Mouse (Mus musculus) lung, adult 18-20 months (tissue): ENCODE data around the gene 1700007K13Rik.

Experiments
- DNase-seq, 2 experiments: peaks; one replicate each; pipeline ENCODE4 v3.0.0; 2022; ENCODE audit warnings: mixed read lengths in 2 of 2

1700007K13Rik gene

DNA sequence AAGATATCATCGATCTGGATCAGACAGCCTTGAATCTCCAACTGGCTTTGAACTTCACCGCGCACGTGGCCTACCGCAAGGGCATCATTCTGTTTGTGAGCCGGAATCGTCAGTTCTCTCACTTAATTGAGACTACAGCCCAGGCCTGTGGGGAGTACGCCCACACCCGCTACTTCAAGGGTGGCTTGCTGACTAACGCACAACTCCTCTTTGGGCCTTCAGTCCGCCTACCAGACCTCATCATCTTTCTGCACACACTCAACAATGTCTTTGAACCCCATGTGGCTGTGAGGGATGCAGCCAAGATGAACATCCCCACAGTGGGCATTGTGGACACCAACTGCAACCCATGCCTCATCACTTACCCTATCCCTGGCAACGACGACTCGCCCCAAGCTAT is 3.3 kb upstream of the 1700007K13Rik start:
- DNase-seq, result no peak

- no peak for DNase-seq
Measured at GRCm38 (mm10) chr2:28468486-28469225, 2.5 kb upstream of the 1700007K13Rik start.

- DNase-seq, result peak; percentile 79 to 86
Measured at GRCm38 (mm10) chr2:28467860-28468485, 1.8 kb upstream of the 1700007K13Rik start, which contains the start of gene Mrps2. Mrps2 (plus strand) TSS chr2:28468066.

DNA sequence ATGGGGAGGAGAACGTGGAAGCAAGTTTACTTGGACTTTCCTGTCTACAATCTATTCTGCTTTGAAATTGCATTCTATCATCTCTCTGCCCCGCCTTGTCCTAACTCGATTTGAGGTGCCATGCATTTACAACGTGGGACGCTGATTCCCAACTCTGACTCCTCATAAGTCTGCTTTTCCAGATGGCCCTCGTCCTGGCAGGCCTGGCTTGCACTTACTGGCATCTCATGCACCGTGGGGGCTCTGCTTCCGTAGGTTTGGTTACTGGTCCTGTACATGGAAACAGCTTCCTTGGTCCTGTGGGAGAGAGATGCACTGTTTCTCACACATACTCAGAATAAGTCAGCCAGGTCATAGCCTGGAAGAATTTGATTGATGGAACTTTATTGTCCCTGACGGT is 1.2 kb downstream of the 1700007K13Rik start:
- no peak for DNase-seq

- peak; percentile 62 to 72 for DNase-seq
Measured at GRCm38 (mm10) chr2:28463919-28464318, 2.2 kb downstream of the 1700007K13Rik start.

DNA sequence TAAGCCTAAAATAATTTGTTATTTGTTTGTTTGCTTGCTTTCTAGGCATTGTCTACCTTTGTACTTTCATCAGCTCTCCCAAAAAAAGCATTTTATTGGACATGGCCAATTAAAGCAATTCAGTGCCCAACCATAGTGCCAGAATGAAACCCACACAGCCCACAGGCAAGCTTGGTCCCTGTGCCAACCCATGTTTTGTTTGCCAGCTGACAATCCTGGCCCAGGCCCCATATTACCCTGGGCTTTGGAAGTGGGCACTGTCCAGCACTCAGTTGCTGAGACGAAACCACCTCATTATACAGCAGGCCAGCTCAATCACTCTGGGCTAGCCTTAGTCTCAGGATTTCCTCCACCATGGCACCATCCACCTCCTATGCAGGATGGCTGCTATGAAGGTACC is 9.5 kb downstream of the 1700007K13Rik start:
- DNase-seq, result no peak

DNA sequence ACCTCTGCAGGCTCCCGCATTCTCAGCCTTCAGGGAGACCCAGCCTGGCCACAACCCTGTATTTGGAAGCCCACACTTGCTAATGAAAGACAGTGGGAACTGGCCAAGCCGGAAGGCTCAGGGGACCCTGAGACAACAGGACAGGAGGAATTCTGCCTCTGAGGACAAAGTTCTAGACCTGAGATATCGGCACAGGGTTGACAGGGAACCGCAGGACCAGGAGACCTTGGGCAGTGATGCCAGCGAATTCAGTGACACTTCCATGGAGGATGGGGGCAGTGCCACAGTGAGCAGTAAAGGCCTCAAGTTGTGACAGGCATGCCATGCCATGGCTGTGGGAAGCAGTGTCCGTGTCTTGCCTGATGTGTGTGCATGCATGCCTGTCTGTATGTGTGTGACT is 12.6 kb downstream of the 1700007K13Rik start:
- DNase-seq, result no peak

DNA sequence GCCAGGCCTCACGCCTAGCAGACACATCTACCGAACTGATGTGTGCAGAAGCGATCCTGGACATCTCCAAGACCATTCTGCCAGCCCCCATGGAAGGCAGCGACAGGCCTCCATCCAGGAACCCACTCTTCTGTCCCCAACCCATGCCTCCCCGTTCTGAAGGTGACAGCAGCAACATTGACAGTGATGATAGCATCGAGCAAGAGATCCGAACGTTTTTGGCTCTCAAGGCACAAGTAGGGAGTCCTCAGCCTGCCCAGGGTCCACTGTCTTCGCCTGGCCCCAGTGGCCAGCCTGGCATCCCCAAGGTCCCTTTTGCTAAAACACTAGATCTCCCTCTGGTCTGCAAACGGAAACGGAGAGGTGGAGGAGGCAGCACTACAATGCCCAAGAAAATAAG is 14.5 kb downstream of the 1700007K13Rik start:
- no peak for DNase-seq

DNA sequence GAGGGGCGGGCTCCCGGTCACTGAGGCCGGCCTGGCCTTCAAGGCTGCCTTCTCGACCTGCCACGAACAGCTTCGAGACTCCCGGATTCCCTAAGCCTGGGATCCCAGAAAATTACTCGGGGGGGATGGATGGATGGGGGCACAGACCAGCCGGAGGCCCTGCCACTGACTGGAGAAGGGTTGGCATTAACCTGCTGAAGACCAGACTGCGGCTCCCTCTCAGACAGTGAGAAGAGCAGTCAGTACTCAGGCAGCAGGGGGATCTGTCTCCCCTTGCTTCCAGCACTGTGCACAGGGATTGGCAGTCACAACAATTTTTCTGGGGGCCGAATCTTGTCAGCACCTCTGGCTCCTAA is 18.8 kb downstream of the 1700007K13Rik start:
- DNase-seq, result no peak

GRCm38 (mm10) chr2:28446515-28447314 is 19.4 kb downstream of the 1700007K13Rik start, which contains the start of gene Ppp1r26:
Ppp1r26 (plus strand) TSS chr2:28446800.
- peak; percentile 42 to 48 for DNase-seq

GRCm38 (mm10) chr2:28446181-28446514 is 20.0 kb downstream of the 1700007K13Rik start:
- DNase-seq, result no peak

DNA sequence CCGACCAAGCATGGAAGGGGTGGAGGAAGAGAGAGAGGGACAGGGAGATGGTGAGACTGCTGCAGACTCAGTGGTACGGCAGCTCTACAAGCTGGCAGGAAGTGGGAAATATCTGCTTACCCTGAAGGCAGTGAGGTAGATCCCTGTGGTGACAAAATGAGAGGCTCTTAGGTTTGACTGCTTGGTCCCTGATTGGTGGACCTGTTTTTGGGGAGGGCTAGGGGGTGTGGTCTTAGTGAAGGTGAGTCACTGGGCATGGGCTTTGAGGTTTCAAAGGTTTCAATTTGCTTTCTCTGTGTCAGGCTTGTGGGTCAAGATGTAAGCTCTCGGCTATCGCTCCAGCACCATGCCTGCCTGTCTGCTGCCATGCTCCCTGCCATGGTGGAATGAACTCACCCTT is 21.1 kb downstream of the 1700007K13Rik start:
- no peak for DNase-seq

DNA sequence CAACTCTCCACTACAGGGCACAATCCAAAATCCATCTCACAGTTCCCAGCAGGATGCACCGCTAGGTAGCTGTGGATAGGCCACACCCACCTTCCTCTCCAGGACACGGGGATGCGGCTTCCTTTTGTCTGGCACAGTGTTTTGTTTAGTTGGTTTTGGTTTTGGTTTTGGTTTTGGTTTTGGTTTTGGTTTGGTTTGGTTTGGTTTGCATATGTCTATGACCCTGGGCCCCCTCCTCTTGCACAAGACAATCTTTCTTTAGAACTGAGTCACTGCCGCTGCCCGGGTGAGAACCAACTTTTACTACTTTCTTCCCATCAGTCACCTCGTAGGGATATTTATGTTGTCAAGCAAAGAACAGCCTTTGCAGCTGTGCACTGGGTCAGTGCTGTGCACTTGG is 25.3 kb downstream of the 1700007K13Rik start:
- DNase-seq, result no peak

DNA sequence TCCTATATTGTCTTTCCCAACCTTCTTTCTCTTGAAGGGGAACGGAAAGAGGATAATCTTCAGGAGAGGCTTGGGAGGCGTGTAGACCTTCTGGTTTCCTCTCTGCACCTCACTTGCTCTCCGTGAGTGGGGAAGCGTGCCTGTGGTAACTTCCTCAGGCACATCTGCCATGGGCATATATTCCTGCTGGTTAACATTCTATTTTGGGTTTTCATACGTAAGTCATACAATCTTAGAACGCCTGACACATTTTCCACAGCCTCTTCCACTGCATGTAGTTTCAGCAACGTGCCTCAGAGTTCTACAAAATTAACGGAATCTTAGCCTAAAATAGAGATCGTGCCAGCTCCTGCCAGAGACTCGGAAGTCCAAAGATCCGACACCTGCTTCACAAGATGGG is 30.7 kb downstream of the 1700007K13Rik start:
- no peak for DNase-seq

- DNase-seq, result no peak
Measured at GRCm38 (mm10) chr2:28433512-28433911, 32.6 kb downstream of the 1700007K13Rik start.

GRCm38 (mm10) chr2:28432811-28433210 is 33.3 kb downstream of the 1700007K13Rik start:
- peak; percentile 31 to 48 for DNase-seq

DNA sequence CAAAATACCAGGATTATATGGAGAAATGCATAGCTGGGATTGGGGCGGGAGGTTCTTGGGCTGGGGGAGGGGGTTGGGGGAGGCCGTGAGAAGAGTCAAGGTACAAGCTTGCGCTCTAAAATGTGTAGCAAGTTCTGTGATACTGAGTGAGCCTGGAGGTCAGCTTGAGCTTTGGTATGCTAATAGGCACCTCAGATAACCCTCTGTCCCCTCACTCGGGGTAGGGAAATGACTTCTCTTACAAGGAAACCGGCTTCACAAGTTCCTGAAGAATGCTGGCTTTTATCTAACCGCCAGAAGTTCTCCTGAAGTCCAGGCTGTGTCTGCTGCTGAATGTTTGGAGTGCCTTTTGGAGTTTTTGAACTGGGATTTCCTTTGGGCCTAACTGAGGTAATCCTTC is 35.3 kb downstream of the 1700007K13Rik start:
- DNase-seq, result no peak

DNA sequence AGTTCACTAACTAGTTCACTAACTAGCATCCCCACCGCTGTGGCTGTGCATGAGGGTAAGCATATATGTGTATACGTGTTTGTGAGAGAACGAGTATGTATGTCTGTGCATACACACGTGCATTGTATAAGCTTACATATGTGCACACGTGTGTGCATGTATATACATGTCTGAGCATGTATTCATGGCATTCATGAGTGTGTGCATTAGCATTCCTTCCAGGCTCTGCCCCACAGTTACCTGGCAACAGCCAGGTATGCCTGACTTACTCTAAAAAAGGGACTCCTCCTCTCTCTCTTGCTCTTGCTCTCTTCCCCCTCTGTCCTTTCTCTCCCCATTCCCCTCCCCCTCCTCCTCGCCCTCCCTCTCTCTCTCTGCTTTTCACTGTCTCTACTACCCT is 38.9 kb downstream of the 1700007K13Rik start:
- no peak for DNase-seq

GRCm38 (mm10) chr2:28423167-28423566 is 43.0 kb downstream of the 1700007K13Rik start:
- peak in 1 of 2 experiments; percentile 25 for DNase-seq

DNA sequence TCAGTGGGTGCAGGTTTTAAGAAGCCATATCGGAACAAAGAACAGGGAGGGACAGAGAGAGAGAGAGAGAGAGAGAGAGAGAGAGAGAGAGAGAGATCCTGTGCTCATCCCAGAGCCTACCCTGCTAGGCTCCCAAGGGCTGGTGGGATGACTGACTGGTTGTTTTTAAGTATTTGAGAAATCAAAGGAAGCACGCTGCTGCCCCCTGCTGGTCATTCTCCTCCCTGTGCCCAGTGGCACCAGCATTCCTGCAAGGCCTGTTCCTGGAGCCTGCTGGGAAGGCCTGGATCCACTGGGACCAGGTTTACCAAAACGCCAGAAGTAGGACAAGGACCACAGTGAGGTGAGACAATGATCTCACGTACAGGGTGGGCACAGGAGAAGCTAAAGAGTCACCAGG is 46.2 kb downstream of the 1700007K13Rik start:
- peak; percentile 76 to 83 for DNase-seq

DNA sequence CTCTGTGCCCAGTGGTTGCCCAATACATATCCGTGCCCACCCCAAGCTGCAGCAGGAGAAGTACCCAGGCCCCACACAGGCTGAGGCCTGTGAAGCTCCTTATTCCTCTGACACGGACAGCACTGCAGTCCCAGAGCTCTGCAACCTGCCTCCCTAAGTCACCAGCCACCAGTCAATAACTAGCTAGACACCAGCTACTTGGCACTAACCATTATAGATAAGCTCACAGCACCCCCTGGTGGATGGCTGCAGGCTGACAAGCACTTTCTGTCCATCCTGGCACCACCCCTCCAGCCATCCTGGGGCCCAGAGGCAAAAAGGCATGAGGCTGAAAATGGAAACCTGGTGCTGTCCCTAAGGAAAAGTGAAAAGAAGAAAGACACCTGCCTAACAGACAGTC is 48.1 kb downstream of the 1700007K13Rik start:
- DNase-seq, result peak; percentile 72 to 79

DNA sequence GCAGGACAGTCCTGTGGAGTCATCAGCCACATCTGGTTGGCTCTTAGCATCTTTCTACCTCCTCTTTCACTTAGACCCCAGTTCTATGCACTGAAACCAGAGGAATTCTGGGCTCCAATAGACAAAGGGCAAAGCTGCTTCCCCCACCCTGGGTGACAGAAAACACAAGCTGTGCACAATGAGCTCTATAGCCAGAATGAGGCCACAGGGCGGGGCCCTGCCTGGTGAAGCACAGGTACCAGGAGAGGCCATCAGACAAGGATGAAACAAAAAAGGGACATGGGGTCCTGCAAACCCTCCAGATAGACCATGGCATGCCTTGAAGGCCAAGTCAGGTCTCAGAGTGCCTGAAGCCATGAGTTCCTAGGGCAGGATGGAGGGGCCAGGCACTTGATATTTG is 49.6 kb downstream of the 1700007K13Rik start:
- no peak for DNase-seq

DNA sequence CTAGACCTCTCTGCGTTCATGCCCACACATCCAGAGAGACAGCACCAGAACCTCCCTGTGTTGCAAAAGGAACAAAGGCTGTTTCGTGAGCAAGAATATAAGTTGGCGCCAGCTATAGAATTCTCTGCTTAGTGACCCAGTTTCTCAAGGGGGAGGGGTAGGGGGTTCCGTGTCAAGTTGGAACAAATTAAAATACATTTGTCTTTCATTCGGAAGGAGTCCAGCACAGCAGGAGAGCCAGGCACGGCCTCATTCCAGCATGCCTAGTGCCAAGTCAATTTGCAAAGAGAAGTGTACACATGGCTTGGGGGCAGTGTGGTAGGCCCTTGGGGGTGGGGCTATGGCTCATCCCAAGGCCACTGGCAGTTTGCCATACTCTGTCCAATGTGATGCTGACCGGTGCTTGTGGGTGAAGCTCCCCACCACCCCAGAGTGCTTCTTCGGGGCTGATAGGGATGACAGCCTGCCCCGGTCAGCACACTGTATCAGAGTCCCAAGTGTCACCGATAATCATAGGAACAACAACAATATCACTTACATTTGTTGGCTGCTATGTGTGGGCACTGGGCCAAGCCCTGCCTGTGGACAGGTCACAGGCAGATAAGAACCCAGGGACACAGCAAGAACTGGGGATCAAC is 50.6 kb downstream of the 1700007K13Rik start:
- DNase-seq, result no peak
